Mouse (Mus musculus) liver, embryonic 15.5 days (tissue): ENCODE data around the gene Slc12a9. TPM values are rescaled to one million over a fixed set of nuclear protein-coding genes. Genes with fewer than 3 reads are reported as not detected.
A peak's percentile ranks its signal among the peaks of the same experiment; 100 is the strongest.

Experiments used
- ATAC-seq: fragments of 200-750 bp; cut with Nextera tagmentation; 2 replicates; pipeline ENCODE4 v1.8.0; 2017; ENCODE audit warnings: moderate number of reproducible peaks, mild to moderate bottlenecking, moderate library complexity; ENCODE audit not compliant: insufficient read depth
- H3K27ac ChIP-seq: fragments of 300-500 bp; sonication (generic); replicated peaks from 2 replicates; pipeline ENCODE4 v1.5.1; 2015; ENCODE audit warnings: mild to moderate bottlenecking, inconsistent platforms
- H3K27me3 ChIP-seq: fragments of 300-500 bp; sonication (generic); 2 replicates; pipeline ENCODE4 v1.6.1; 2015; ENCODE audit warnings: mild to moderate bottlenecking, inconsistent platforms
- H3K36me3 ChIP-seq: fragments of 300-500 bp; sonication (generic); replicated peaks from 2 replicates; pipeline ENCODE4 v1.6.1; 2015; ENCODE audit warnings: moderate library complexity, mild to moderate bottlenecking, inconsistent platforms
- H3K4me1 ChIP-seq: fragments of 300-500 bp; sonication (generic); replicated peaks from 2 replicates; pipeline ENCODE4 v1.6.1; 2015; ENCODE audit warnings: inconsistent platforms
- H3K4me2 ChIP-seq: fragments of 300-500 bp; sonication (generic); 2 replicates; pipeline ENCODE4 v1.6.1; 2015; ENCODE audit warnings: moderate library complexity, mild to moderate bottlenecking, inconsistent platforms
- H3K4me3 ChIP-seq: fragments of 300-500 bp; sonication (generic); replicated peaks from 2 replicates; pipeline ENCODE4 v1.5.1; 2015; ENCODE audit warnings: mild to moderate bottlenecking, inconsistent platforms
- H3K9ac ChIP-seq: fragments of 300-500 bp; sonication (generic); 2 replicates; pipeline ENCODE4 v1.6.1; 2015; ENCODE audit warnings: moderate library complexity, mild to moderate bottlenecking, inconsistent platforms
- H3K9me3 ChIP-seq: fragments of 300-500 bp; sonication (generic); replicated peaks from 2 replicates; pipeline ENCODE4 v1.6.1; 2016; ENCODE audit warnings: inconsistent platforms
- WGBS: fragments of 180-500 bp; shearing (Covaris S2); methylation state at CpG from one replicate; pipeline ENCODE4 v1.1.7; 2015; ENCODE audit warnings: mixed read lengths; ENCODE audit not compliant: insufficient replicate concordance; 5-methylcytosine and 5-hydroxymethylcytosine counted together
- polyA plus RNA-seq: library from polyadenylated mRNA; unstranded; fragments of >200 nt; fragmentation: Nextera tagmentation; extraction: Ambion mirVana; gene quantifications from 2 replicates; pipeline ENCODE4 v1.2.1, GENCODE M21; 2015

The Slc12a9 gene
- polyA plus RNA-seq, 1 experiment from 2014 or later = 3.2 TPM

DNA sequence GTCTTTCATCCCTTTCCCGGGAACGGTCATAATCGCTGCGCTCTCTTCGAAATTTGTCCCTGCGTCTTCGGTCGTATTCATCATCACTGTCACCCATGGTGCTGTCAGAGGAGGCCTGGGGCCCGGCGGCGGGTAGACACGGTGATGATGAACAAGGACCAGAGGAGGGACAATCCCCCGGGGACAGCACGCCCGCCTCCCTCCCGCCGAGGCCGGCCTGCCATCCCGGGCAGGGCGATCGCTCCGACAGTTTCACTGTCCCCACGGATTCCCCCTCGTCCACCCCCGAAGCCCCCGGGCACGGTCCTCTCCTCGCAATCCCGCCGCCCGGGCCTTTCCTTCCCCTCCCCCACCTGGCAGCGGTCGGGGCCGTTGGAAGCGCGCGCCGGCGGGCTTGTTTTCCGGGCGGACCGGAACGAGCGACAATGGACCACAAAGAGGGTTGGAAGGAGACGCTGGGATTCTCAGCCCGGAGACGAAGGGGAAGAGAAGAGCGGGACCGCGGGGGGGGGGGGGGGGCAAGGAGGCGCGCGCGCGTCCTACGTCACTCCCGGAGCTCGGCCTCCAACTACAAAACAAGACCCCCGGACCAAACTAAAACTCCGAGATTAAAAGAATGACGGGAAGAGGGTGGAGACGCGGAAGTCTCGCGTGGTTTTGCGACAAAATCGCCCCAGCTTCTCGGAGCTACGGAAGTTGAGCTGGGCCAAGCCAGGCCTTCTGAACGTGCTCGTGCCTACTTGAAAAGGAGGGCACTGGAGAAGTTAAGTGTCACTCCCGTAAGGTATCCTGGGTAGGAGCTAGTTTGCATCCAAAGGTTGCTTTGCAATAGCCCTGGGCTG lies 26.1 kb downstream of the Slc12a9 start, which contains the start of gene Srrt:
Srrt (minus strand) TSS at position 604 of the 842 bp plus-strand sequence.
- no peaks in the 10 kb centered on the region for H3K9me3 ChIP-seq
- peaks cover 51% of the 10 kb centered on the region for H3K36me3 ChIP-seq
- H3K27ac ChIP-seq = peak within 1 kb of the TSS; percentile 92
- peak within 1 kb of the TSS; percentile 98 for H3K9ac ChIP-seq
- peak within 1 kb of the TSS; percentile 98 for H3K4me3 ChIP-seq
- no peaks in the 10 kb centered on the region for H3K27me3 ChIP-seq
- H3K4me2 ChIP-seq = peak within 1 kb of the TSS; percentile 73
- WGBS = 1% methylated on average over 64 of the region's 72 CpGs
- peak; percentile 82 for ATAC-seq
- H3K4me1 ChIP-seq = peaks cover 46% of the 10 kb centered on the region

- H3K36me3 ChIP-seq = peaks cover 59% of the 10 kb centered on the region
- no peaks in the 10 kb centered on the region for H3K9me3 ChIP-seq
- H3K4me1 ChIP-seq = peaks cover 38% of the 10 kb centered on the region
Observed at GRCm38 (mm10) chr5:137306439-137307005, 26.9 kb downstream of the Slc12a9 start.

GRCm38 (mm10) chr5:137305822-137306221 lies 27.6 kb downstream of the Slc12a9 start:
- no peaks in the 10 kb centered on the region for H3K27me3 ChIP-seq
- H3K4me3 ChIP-seq = peak overlapping the region; percentile 98
- H3K36me3 ChIP-seq = peaks cover 66% of the 10 kb centered on the region
- H3K4me2 ChIP-seq = peak overlapping the region; percentile 73
- no peak for ATAC-seq
- H3K9me3 ChIP-seq = no peaks in the 10 kb centered on the region
- peak overlapping the region; percentile 39 for H3K27ac ChIP-seq
- H3K9ac ChIP-seq = peak overlapping the region; percentile 98
- H3K4me1 ChIP-seq = peaks cover 37% of the 10 kb centered on the region
- 30% methylated on average over 3 of the region's 3 CpGs for WGBS

More at GRCm38 (mm10) chr5:137306439-137307005, 26.9 kb downstream of the Slc12a9 start:
- Histone ChIP-seq H3K4me3 (peak overlapping the region; percentile 98), H3K9ac (peak overlapping the region; percentile 98), H3K27ac (peak overlapping the region; percentile 92), H3K4me2 (peak overlapping the region; percentile 73), H3K27me3 (no peaks in the 10 kb centered on the region)
- WGBS = 7% methylated on average over 12 of the region's 12 CpGs
- no peak for ATAC-seq

GRCm38 (mm10) chr5:137304816-137305215 lies 28.6 kb downstream of the Slc12a9 start:
- Histone ChIP-seq H3K27me3 (no peaks in the 10 kb centered on the region), H3K27ac (peak overlapping the region; percentile 39; the same call in 1 of the 2 replicates), H3K9me3 (no peaks in the 10 kb centered on the region), H3K4me2 (peak overlapping the region; percentile 73), H3K4me3 (peak overlapping the region; percentile 98), H3K9ac (no peak overlapping the region; the same call in 1 of the 2 replicates), H3K4me1 (peaks cover 37% of the 10 kb centered on the region), H3K36me3 (peaks cover 70% of the 10 kb centered on the region)
- ATAC-seq = no peak
- 77% methylated on average over 4 of the region's 4 CpGs for WGBS

DNA sequence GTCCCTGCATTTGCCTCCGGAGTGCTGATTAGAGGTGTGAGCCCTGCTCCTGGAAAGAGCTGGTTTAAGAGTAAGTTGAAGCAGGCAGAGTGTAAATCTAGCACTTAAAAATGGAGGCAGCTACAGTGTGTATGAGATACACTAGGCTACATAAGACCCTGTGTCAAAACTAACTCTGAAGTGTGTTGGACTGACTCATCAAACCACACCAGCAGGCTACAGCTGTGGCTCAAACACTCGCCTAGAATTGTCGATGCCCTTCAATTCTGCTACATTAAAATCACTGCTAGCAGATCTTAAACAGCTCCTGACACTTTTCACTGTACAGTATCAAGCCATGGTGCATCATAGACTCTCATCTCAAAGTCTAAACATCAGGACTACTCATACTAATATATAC lies 29.2 kb downstream of the Slc12a9 start:
- H3K9ac ChIP-seq = peak overlapping the region; percentile 22; the same call in 1 of the 2 replicates
- WGBS = 56% methylated on average over 3 of the region's 3 CpGs
- no peak for ATAC-seq
- peaks cover 37% of the 10 kb centered on the region for H3K4me1 ChIP-seq
- peaks cover 71% of the 10 kb centered on the region for H3K36me3 ChIP-seq
- peak overlapping the region; percentile 73 for H3K4me2 ChIP-seq
- no peak overlapping the region for H3K27ac ChIP-seq
- peak overlapping the region; percentile 98; the same call in 1 of the 2 replicates for H3K4me3 ChIP-seq
- H3K9me3 ChIP-seq = no peaks in the 10 kb centered on the region
- H3K27me3 ChIP-seq = no peaks in the 10 kb centered on the region

DNA sequence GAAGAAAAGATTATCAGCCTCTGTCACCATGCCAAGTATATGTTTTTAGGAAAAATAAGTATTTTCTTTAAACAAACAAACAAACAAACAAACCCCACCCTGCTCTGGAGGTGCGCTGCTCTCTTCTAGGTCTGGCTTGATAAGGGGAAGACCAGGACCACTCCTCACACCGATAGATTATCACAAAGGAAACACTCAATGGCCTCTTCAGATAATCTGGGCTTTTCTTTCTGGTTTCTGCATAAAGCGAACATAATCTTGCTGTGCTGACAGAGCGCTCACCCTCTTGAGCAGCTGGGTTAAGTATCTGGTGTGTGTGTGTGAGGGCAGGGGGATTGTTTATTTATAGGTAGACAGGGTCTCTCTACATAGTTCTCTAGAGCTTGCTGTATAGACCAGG lies 29.8 kb downstream of the Slc12a9 start:
- Histone ChIP-seq H3K27ac (no peak overlapping the region), H3K4me3 (no peak overlapping the region), H3K9me3 (no peaks in the 10 kb centered on the region), H3K4me1 (peaks cover 37% of the 10 kb centered on the region), H3K36me3 (peaks cover 74% of the 10 kb centered on the region), H3K4me2 (peak overlapping the region; percentile 73), H3K9ac (0 out of 2 replicates have a peak overlapping the region, but pooled peaks have one; percentile 22), H3K27me3 (no peaks in the 10 kb centered on the region)
- no peak for ATAC-seq
- WGBS = 20% methylated on average over 4 of the region's 4 CpGs

DNA sequence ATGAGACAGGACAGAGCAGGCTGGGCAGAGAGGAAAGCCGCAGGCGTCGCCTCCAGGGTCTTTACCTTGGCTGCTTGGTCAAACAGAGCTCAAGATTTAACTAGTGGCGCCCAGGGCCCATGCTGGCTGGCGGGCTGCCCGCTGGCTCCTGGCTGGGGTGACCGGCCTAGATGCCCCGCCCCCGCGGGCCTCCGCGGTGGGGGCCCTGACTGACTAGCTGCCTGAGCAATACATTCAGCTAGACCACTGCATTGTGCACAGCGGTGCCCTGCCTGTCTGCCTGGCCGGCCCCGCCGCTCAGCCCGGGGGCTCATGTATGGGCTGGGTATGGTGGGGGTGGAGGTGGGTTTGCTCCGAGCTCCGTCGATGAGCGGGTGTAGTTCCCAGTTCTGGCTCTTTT lies 32.1 kb downstream of the Slc12a9 start:
- WGBS = 87% methylated on average over 21 of the region's 21 CpGs
- Histone ChIP-seq H3K4me3 (no peak overlapping the region), H3K9ac (no peak overlapping the region), H3K4me2 (no peak overlapping the region), H3K9me3 (no peaks in the 10 kb centered on the region), H3K4me1 (peaks cover 30% of the 10 kb centered on the region), H3K27ac (no peak overlapping the region), H3K36me3 (peaks cover 95% of the 10 kb centered on the region), H3K27me3 (no peaks in the 10 kb centered on the region)
- ATAC-seq = no peak

GRCm38 (mm10) chr5:137299240-137299639 lies 34.2 kb downstream of the Slc12a9 start:
- H3K9me3 ChIP-seq = no peaks in the 10 kb centered on the region
- 91% methylated on average over 7 of the region's 7 CpGs for WGBS
- H3K27me3 ChIP-seq = no peaks in the 10 kb centered on the region
- H3K4me2 ChIP-seq = no peak overlapping the region
- peaks cover 96% of the 10 kb centered on the region for H3K36me3 ChIP-seq
- H3K4me3 ChIP-seq = no peak overlapping the region
- peaks cover 28% of the 10 kb centered on the region for H3K4me1 ChIP-seq
- H3K27ac ChIP-seq = no peak overlapping the region
- no peak overlapping the region for H3K9ac ChIP-seq
- no peak for ATAC-seq

DNA sequence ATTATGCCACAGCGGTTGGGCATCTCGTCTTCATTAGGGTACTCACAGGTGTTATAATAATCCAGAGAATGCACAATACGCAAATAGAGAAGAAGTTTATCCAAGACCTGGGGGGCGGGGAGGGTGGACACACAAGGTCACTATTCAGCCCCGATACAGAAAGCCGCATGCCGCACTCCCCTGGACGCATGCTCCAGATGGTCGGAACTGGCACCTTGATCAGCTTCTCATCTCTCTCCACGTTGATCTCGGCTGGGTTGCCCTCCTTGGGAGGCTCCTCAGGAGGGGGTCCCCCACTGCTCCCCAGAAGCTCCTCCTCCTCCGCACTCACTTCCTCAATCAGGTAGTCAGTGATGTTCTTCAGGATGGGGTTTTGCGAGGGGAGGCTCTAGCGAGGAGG lies 36.3 kb downstream of the Slc12a9 start:
- Histone ChIP-seq H3K9me3 (no peaks in the 10 kb centered on the region), H3K4me1 (peaks cover 39% of the 10 kb centered on the region), H3K27ac (no peak overlapping the region), H3K9ac (no peak overlapping the region), H3K4me3 (no peak overlapping the region), H3K36me3 (peaks cover 75% of the 10 kb centered on the region), H3K4me2 (no peak overlapping the region), H3K27me3 (no peaks in the 10 kb centered on the region)
- WGBS = 89% methylated on average over 14 of the region's 14 CpGs
- no peak for ATAC-seq

- peaks cover 7% of the 10 kb centered on the region; the same call in 1 of the 2 replicates for H3K27me3 ChIP-seq
- peak overlapping the region; percentile 83; the same call in 1 of the 2 replicates for H3K4me3 ChIP-seq
- H3K4me2 ChIP-seq = peak overlapping the region; percentile 100
- no peaks in the 10 kb centered on the region for H3K9me3 ChIP-seq
- 85% methylated on average over 15 of the region's 15 CpGs for WGBS
- ATAC-seq = no peak
- peak overlapping the region; percentile 89; the same call in 1 of the 2 replicates for H3K9ac ChIP-seq
- H3K36me3 ChIP-seq = peaks cover 67% of the 10 kb centered on the region
- no peak overlapping the region for H3K27ac ChIP-seq
- peaks cover 53% of the 10 kb centered on the region for H3K4me1 ChIP-seq
Observed at GRCm38 (mm10) chr5:137295712-137296111, 37.7 kb downstream of the Slc12a9 start.

DNA sequence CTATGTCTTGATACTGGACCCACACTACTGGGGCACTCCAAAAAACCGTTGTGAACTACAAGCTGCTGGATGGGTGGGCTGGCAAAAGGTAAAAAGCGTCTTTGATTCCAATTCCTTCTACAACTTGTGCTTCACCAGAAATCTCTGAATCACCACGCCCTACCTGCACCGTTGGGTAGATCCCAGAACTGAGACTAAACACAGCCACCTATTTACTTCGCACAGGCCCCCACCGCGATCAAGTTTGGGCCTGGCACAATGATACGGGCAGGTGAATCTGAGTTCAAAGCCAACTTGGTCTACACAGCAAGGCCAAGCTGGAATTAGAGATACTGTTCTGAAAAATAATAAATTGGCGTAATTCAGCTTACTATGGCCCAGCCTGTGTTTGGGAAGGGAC lies 38.1 kb downstream of the Slc12a9 start:
- Histone ChIP-seq H3K9me3 (no peaks in the 10 kb centered on the region), H3K36me3 (peaks cover 63% of the 10 kb centered on the region), H3K4me3 (peak overlapping the region; percentile 83), H3K4me1 (peaks cover 57% of the 10 kb centered on the region), H3K9ac (peak overlapping the region; percentile 89), H3K27ac (peak overlapping the region; percentile 100), H3K27me3 (peaks cover 7% of the 10 kb centered on the region; the same call in 1 of the 2 replicates), H3K4me2 (peak overlapping the region; percentile 100)
- no peak for ATAC-seq
- WGBS = 76% methylated on average over 9 of the region's 9 CpGs
